Mouse (Mus musculus) gastrocnemius, postnatal 25 days (tissue): ENCODE results near the gene Tubb4b. TPM values are rescaled to one million over a fixed set of nuclear protein-coding genes. Genes with fewer than 3 reads are reported as not detected.
A peak's percentile ranks its signal among the peaks of the same experiment; 100 is the strongest.

Experiments used
- DNase-seq: peaks from one replicate; pipeline ENCODE4 v3.0.0; 2022
- total RNA-seq, 2 experiments: library from RNA; stranded (reverse); gene quantifications; 1 replicate in 1 of 2; 2 replicates in 1 of 2; pipeline ENCODE4 v1.2.3; 2021

Tubb4b gene
- total RNA-seq, 2 experiments from 2014 or later, result 167 to 293 TPM

GRCm38 (mm10) chr2:25246183-25247072 lies 21.9 kb upstream of the Tubb4b start, which contains the start of gene AL732309.1:
Gene AL732309.1, minus strand, starts transcription at chr2:25246863.
- no peak for DNase-seq

- no peak for DNase-seq
These were observed 19.6 kb upstream of the Tubb4b start for GRCm38 (mm10) chr2:25244144-25244543.

GRCm38 (mm10) chr2:25243342-25243741 lies 18.8 kb upstream of the Tubb4b start:
- DNase-seq, result no peak

- no peak for DNase-seq
These were observed 17.6 kb upstream of the Tubb4b start, which contains the start of the genes Rnf208 and Cysrt1 for GRCm38 (mm10) chr2:25242101-25242506. Gene Rnf208, plus strand, starts transcription at chr2:25242255. Gene Cysrt1, minus strand, starts transcription at chr2:25242452.

GRCm38 (mm10) chr2:25241438-25241775 lies 16.9 kb upstream of the Tubb4b start:
- no peak for DNase-seq

- DNase-seq, result peak; percentile 66
These were observed 16.4 kb upstream of the Tubb4b start for GRCm38 (mm10) chr2:25240723-25241437.

GRCm38 (mm10) chr2:25240310-25240709 lies 15.8 kb upstream of the Tubb4b start:
- no peak for DNase-seq

GRCm38 (mm10) chr2:25239766-25240165 lies 15.3 kb upstream of the Tubb4b start:
- DNase-seq, result no peak

- no peak for DNase-seq
These were observed 13.6 kb upstream of the Tubb4b start for GRCm38 (mm10) chr2:25238106-25238505.

GRCm38 (mm10) chr2:25237522-25237921 lies 13.0 kb upstream of the Tubb4b start:
- no peak for DNase-seq

- DNase-seq, result no peak
These were observed 12.1 kb upstream of the Tubb4b start, which contains the start of gene Rnf224 for GRCm38 (mm10) chr2:25236614-25237013. Gene Rnf224, minus strand, starts transcription at chr2:25236787.

GRCm38 (mm10) chr2:25234551-25235220 lies 10.2 kb upstream of the Tubb4b start:
- DNase-seq, result no peak

- no peak for DNase-seq
These were observed 9.5 kb upstream of the Tubb4b start, which contains the start of gene Slc34a3 for GRCm38 (mm10) chr2:25234050-25234449. Gene Slc34a3, minus strand, starts transcription at chr2:25234364.

GRCm38 (mm10) chr2:25233421-25233820 lies 8.9 kb upstream of the Tubb4b start:
- DNase-seq, result no peak

GRCm38 (mm10) chr2:25231038-25231437 lies 6.5 kb upstream of the Tubb4b start:
- DNase-seq, result no peak

GRCm38 (mm10) chr2:25230581-25230980 lies 6.1 kb upstream of the Tubb4b start:
- DNase-seq, result no peak

GRCm38 (mm10) chr2:25229582-25229981 lies 5.1 kb upstream of the Tubb4b start:
- no peak for DNase-seq

- DNase-seq, result no peak
These were observed 4.6 kb upstream of the Tubb4b start for GRCm38 (mm10) chr2:25228995-25229530.

GRCm38 (mm10) chr2:25228431-25228889 lies 4.0 kb upstream of the Tubb4b start:
- DNase-seq, result peak; percentile 87

GRCm38 (mm10) chr2:25227406-25227805 lies 2.9 kb upstream of the Tubb4b start:
- DNase-seq, result no peak

- DNase-seq, result peak; percentile 71
These were observed 2.4 kb upstream of the Tubb4b start for GRCm38 (mm10) chr2:25226864-25227263.

GRCm38 (mm10) chr2:25225811-25226379 lies 1.4 kb upstream of the Tubb4b start:
- DNase-seq, result no peak
